11 mouse cellular contexts compared by ENCODE assay signal in genomic region chr13:34271665-34272064, GRCm38 (mm10).
DNase-seq lines count a peak whose midpoint lies in the region; ATAC-seq and TF ChIP-seq lines count a peak whose summit lies in the region.
"Had no signal": no experiment of that assay in that cellular context is flagged by ENCODE, and none has a peak within 500 bp of the region (broad histone marks: within the 10 kb centered on the region; RNA-seq: fewer than 3 reads in every experiment).

No protein-coding gene starts in this region.

- H3K4me1 ChIP-seq in kidney, adult 2 months (ENCODE audit: control insufficient read depth, insufficient read depth, low read length), result peaks cover 25% of the 10 kb centered on the region; the same call in 1 of the 2 replicates
- peaks cover 6% of the 10 kb centered on the region; the same call in 1 of the 2 replicates for H3K4me1 ChIP-seq in kidney, embryonic 14.5 days (ENCODE audit: control insufficient read depth, insufficient read depth, low read length)
- peaks cover 28% of the 10 kb centered on the region for H3K4me1 ChIP-seq in hindbrain, embryonic 14.5 days (replicated peaks; ENCODE audit: control insufficient read depth, insufficient read depth, low read length)
- peaks cover 30% of the 10 kb centered on the region for H3K4me1 ChIP-seq in midbrain, embryonic 10.5 days
- no peaks in the 10 kb centered on the region for H3K4me1 ChIP-seq in thymus, adult 2 months (replicated peaks; ENCODE audit: control insufficient read depth, insufficient read depth, low read length)

- H3K36me3 ChIP-seq in kidney, adult 2 months (ENCODE audit: control insufficient read depth, insufficient read depth, low read length), result no peaks in the 10 kb centered on the region
- H3K36me3 ChIP-seq in kidney, embryonic 14.5 days (ENCODE audit: control insufficient read depth, insufficient read depth, low read length), result no peaks in the 10 kb centered on the region
- no peaks in the 10 kb centered on the region; the same call in none of the 2 replicates for H3K36me3 ChIP-seq in hindbrain, embryonic 14.5 days (replicated peaks; ENCODE audit: control insufficient read depth, insufficient read depth)
- H3K36me3 ChIP-seq in midbrain, embryonic 10.5 days, result peaks cover 44% of the 10 kb centered on the region
- H3K36me3 ChIP-seq in thymus, adult 2 months (ENCODE audit: control insufficient read depth, insufficient read depth, low read length), result no peaks in the 10 kb centered on the region

- H3K4me2 ChIP-seq in kidney, embryonic 14.5 days (replicated peaks; ENCODE audit: low read depth, low read length), result no peak overlapping the region
- no peak overlapping the region for H3K4me2 ChIP-seq in hindbrain, embryonic 14.5 days (replicated peaks)

- no peak overlapping the region for H3K4me3 ChIP-seq in kidney, adult 2 months (ENCODE audit: insufficient read depth, low read depth, low read length)
- no peak overlapping the region for H3K4me3 ChIP-seq in kidney, embryonic 14.5 days (ENCODE audit: low read length)
- no peak overlapping the region for H3K4me3 ChIP-seq in hindbrain, embryonic 14.5 days (replicated peaks; ENCODE audit: low read length)
- no peak overlapping the region for H3K4me3 ChIP-seq in midbrain, embryonic 10.5 days
- no peak overlapping the region for H3K4me3 ChIP-seq in thymus, adult 2 months (ENCODE audit: control insufficient read depth, insufficient read depth, low read length)

- no peak overlapping the region for H3K9ac ChIP-seq in kidney, embryonic 14.5 days (ENCODE audit: low read depth, low read length)
- H3K9ac ChIP-seq in hindbrain, embryonic 14.5 days, result no peak overlapping the region

- peak overlapping the region; percentile 45 for H3K27ac ChIP-seq in kidney, adult 2 months (ENCODE audit: insufficient read depth, low read depth, low read length)
- no peak overlapping the region for H3K27ac ChIP-seq in kidney, embryonic 14.5 days (ENCODE audit: low read depth, low read length)
- H3K27ac ChIP-seq in hindbrain, embryonic 14.5 days, result peak overlapping the region; percentile 32; the same call in 1 of the 2 replicates
- H3K27ac ChIP-seq in midbrain, embryonic 10.5 days (replicated peaks), result peak overlapping the region; percentile 59; the same call in 1 of the 2 replicates
- no peak overlapping the region for H3K27ac ChIP-seq in thymus, adult 2 months (ENCODE audit: control insufficient read depth, insufficient read depth, low read length)

- WGBS in kidney, adult 2 months, result 65% methylated on average over 2 of the region's 2 CpGs
- 68% methylated on average over 2 of the region's 2 CpGs for WGBS in kidney, embryonic 14.5 days
- 66% methylated on average over 2 of the region's 2 CpGs for WGBS in hindbrain, embryonic 14.5 days
- WGBS in midbrain, embryonic 10.5 days, result 89% methylated on average over 2 of the region's 2 CpGs
- WGBS in thymus, adult 2 months, result 65% methylated on average over 2 of the region's 2 CpGs

- H3K27me3 ChIP-seq in kidney, adult 2 months (replicated peaks; ENCODE audit: control insufficient read depth, insufficient read depth, low read length), result no peaks in the 10 kb centered on the region
- no peaks in the 10 kb centered on the region for H3K27me3 ChIP-seq in kidney, embryonic 14.5 days (ENCODE audit: control insufficient read depth, insufficient read depth, low read length)
- no peaks in the 10 kb centered on the region for H3K27me3 ChIP-seq in hindbrain, embryonic 14.5 days (ENCODE audit: control insufficient read depth, insufficient read depth, low read length)
- H3K27me3 ChIP-seq in midbrain, embryonic 10.5 days (ENCODE audit: low read depth, poor library complexity, severe bottlenecking), result no peaks in the 10 kb centered on the region
- no peaks in the 10 kb centered on the region for H3K27me3 ChIP-seq in thymus, adult 2 months (ENCODE audit: control insufficient read depth, insufficient read depth, low read length)
- H3K27me3 ChIP-seq: Patski had no signal

- intact Hi-C loops in heart, postnatal 36 days (cut with DNase I), result no loop called here

- no peaks in the 10 kb centered on the region for H3K9me3 ChIP-seq in kidney, embryonic 14.5 days (ENCODE audit: control insufficient read depth, low read length)
- no peaks in the 10 kb centered on the region for H3K9me3 ChIP-seq in hindbrain, embryonic 14.5 days (ENCODE audit: control insufficient read depth, low read length)
- H3K9me3 ChIP-seq in midbrain, embryonic 10.5 days (replicated peaks), result 0 out of 2 replicates have a peak, but pooled peaks cover 3% of the 10 kb centered on the region

- no peak for DNase-seq in kidney, adult 2 months
- peak; percentile 26 for DNase-seq in c-Kit-negative CD71-positive TER-119-positive erythroid progenitor cells, embryonic 14.5 days (ENCODE audit: low read depth, low spot score)
- no peak for DNase-seq in hindbrain, embryonic 14.5 days (ENCODE audit: low spot score)
- DNase-seq in midbrain, embryonic 10.5 days (ENCODE audit: low spot score), result no peak
- DNase-seq in thymus, adult 2 months, result no peak
- DNase-seq in thymus, adult 18-20 months, result no peak
- no peak for DNase-seq in heart, postnatal 36 days
- DNase-seq: adrenal gland, postnatal 14 days; cerebellum, postnatal 10 days had no signal

- TF ChIP-seq POLR2A in kidney, adult 2 months (IDR thresholded peaks at IDR 0.05; ENCODE audit: low read depth, low read length), result no peak
- TF ChIP-seq POLR2A in thymus, adult 2 months (IDR thresholded peaks at IDR 0.05; ENCODE audit: control insufficient read depth, extremely low read depth, insufficient read depth, low read length, poor library complexity), result no peak

- no peak for TF ChIP-seq CTCF in kidney, adult 2 months (conservative IDR thresholded peaks at IDR 0.05; ENCODE audit: insufficient read depth, insufficient read length, low read depth, low read length)
- no peak for TF ChIP-seq CTCF in thymus, adult 2 months (IDR thresholded peaks at IDR 0.05; ENCODE audit: borderline replicate concordance, control insufficient read depth, extremely low read depth, insufficient read depth, low read length, poor library complexity)

- no peak for ATAC-seq in kidney, embryonic 14.5 days (ENCODE audit: low FRiP score, low TSS enrichment)
- ATAC-seq in hindbrain, embryonic 14.5 days (ENCODE audit: low FRiP score), result no peak
- ATAC-seq: Patski had no signal

Comparison
In these comparisons a context has a peak if more than half of its experiments do, and no peak if none do; other contexts are left out.
1. H3K27ac ChIP-seq: peak in kidney, adult 2 months (single experiment), hindbrain, embryonic 14.5 days (single experiment) and midbrain, embryonic 10.5 days (single experiment); none in kidney, embryonic 14.5 days (single experiment) and thymus, adult 2 months (single experiment).